Mouse (Mus musculus): ENCODE results near the gene Pak1.
"Not testable (repeated sequence)": the region's sequence is repeated elsewhere in the genome, so short reads cannot be mapped to it uniquely, and the experiment has no call there.

Gene Pak1

GRCm38 (mm10) chr7:97849557-97849956 lies 61.2 kb downstream of the Pak1 start:
- DNase-seq (ENCODE audit: low spot score): not testable (repeated sequence)

GRCm38 (mm10) chr7:97850331-97850730 lies 62.0 kb downstream of the Pak1 start:
- DNase-seq (ENCODE audit: low spot score): peak; percentile 10

- no peak for DNase-seq (ENCODE audit: low spot score)
Observed at GRCm38 (mm10) chr7:97863512-97863911, 75.2 kb downstream of the Pak1 start.

GRCm38 (mm10) chr7:97864531-97864930 lies 76.2 kb downstream of the Pak1 start:
- no peak for DNase-seq (ENCODE audit: low spot score)

- DNase-seq (ENCODE audit: low spot score): no peak
Observed at GRCm38 (mm10) chr7:97867866-97868265, 79.5 kb downstream of the Pak1 start.

- DNase-seq (ENCODE audit: low spot score): no peak
Observed at GRCm38 (mm10) chr7:97868766-97869165, 80.4 kb downstream of the Pak1 start.

- DNase-seq (ENCODE audit: low spot score): no peak
Observed at GRCm38 (mm10) chr7:97872396-97872795, 84.1 kb downstream of the Pak1 start.

GRCm38 (mm10) chr7:97873317-97873716 lies 85.0 kb downstream of the Pak1 start:
- DNase-seq (ENCODE audit: low spot score): no peak

GRCm38 (mm10) chr7:97877846-97878538 lies 89.7 kb downstream of the Pak1 start:
- no peak for DNase-seq (ENCODE audit: low spot score)

GRCm38 (mm10) chr7:97911646-97912045 lies 123.3 kb downstream of the Pak1 start:
- no peak for DNase-seq (ENCODE audit: low spot score)

GRCm38 (mm10) chr7:97914833-97915516 lies 126.6 kb downstream of the Pak1 start:
- no peak for DNase-seq (ENCODE audit: low spot score)

GRCm38 (mm10) chr7:97919742-97920141 lies 131.4 kb downstream of the Pak1 start, which contains the start of gene Gdpd4:
TSS of gene Gdpd4 (plus strand) at chr7:97919955.
- no peak for DNase-seq (ENCODE audit: low spot score)

- DNase-seq (ENCODE audit: low spot score): no peak
Observed at GRCm38 (mm10) chr7:97925819-97926218, 137.5 kb downstream of the Pak1 start.

GRCm38 (mm10) chr7:97926978-97927377 lies 138.6 kb downstream of the Pak1 start:
- no peak for DNase-seq (ENCODE audit: low spot score)

GRCm38 (mm10) chr7:97944485-97944884 lies 156.1 kb downstream of the Pak1 start:
- no peak for DNase-seq (ENCODE audit: low spot score)

All from ovary, adult 18-20 months (tissue).